Mouse (Mus musculus) embryonic facial prominence, embryonic 14.5 days (tissue): ENCODE results near the gene Il9. TPM values are rescaled to one million over a fixed set of nuclear protein-coding genes. Genes with fewer than 3 reads are reported as not detected.

ENCODE experiments used
- ATAC-seq: fragments of 200-750 bp; cut with Nextera tagmentation; 2 replicates; pipeline ENCODE4 v1.8.0; 2017; ENCODE audit warnings: low read depth, moderate number of reproducible peaks, moderate TSS enrichment
- DNase-seq: peaks from one replicate; pipeline ENCODE4 v3.0.0-alpha.2; 2015; ENCODE audit warnings: low spot score
- H3K27ac ChIP-seq: fragments of 300-500 bp; sonication (generic); replicated peaks from 2 replicates; pipeline ENCODE4 v1.5.1; 2014; ENCODE audit warnings: low read depth, mild to moderate bottlenecking, low read length, moderate library complexity
- H3K27me3 ChIP-seq: fragments of 300-500 bp; sonication (generic); replicated peaks from 2 replicates; pipeline ENCODE4 v1.6.1; 2014; ENCODE audit warnings: low read length; ENCODE audit not compliant: control insufficient read depth, insufficient read depth
- H3K36me3 ChIP-seq: fragments of 300-500 bp; sonication (generic); 2 replicates; pipeline ENCODE4 v1.6.1; 2014; ENCODE audit warnings: low read length, mixed read lengths; ENCODE audit not compliant: control insufficient read depth, insufficient read depth
- H3K4me1 ChIP-seq: fragments of 300-500 bp; sonication (generic); 2 replicates; pipeline ENCODE4 v1.6.1; 2014; ENCODE audit warnings: antibody characterized with exemption, low read length; ENCODE audit not compliant: control insufficient read depth, insufficient read depth
- H3K4me2 ChIP-seq: fragments of 300-500 bp; sonication (generic); 2 replicates; pipeline ENCODE4 v1.6.1; 2014; ENCODE audit warnings: low read depth, mild to moderate bottlenecking, low read length, moderate library complexity, mixed read lengths
- H3K4me3 ChIP-seq: fragments of 300-500 bp; sonication (generic); 2 replicates; pipeline ENCODE4 v1.5.1; 2014; ENCODE audit warnings: low read depth, mild to moderate bottlenecking, low read length
- H3K9ac ChIP-seq: fragments of 300-500 bp; sonication (generic); 2 replicates; pipeline ENCODE4 v1.6.1; 2014; ENCODE audit warnings: low read depth, mild to moderate bottlenecking, low read length, moderate library complexity, mixed read lengths
- H3K9me3 ChIP-seq: fragments of 300-500 bp; sonication (generic); 2 replicates; pipeline ENCODE4 v1.6.1; 2016; ENCODE audit warnings: low read length; ENCODE audit not compliant: control insufficient read depth
- WGBS: fragments of 180-500 bp; shearing (Covaris S2); extraction: QIAGEN DNeasy Blood & Tissue Kit; methylation state at CpG from one replicate; pipeline ENCODE4 v1.1.7; 2014; 5-methylcytosine and 5-hydroxymethylcytosine counted together
- polyA plus RNA-seq: library from polyadenylated mRNA; unstranded; fragments of >200 nt; fragmentation: Nextera tagmentation; extraction: Ambion mirVana; gene quantifications from 2 replicates; pipeline ENCODE4 v1.2.1, GENCODE M21; 2014

The Il9 gene
- polyA plus RNA-seq, 1 experiment from 2014 or later, result not detected

DNA sequence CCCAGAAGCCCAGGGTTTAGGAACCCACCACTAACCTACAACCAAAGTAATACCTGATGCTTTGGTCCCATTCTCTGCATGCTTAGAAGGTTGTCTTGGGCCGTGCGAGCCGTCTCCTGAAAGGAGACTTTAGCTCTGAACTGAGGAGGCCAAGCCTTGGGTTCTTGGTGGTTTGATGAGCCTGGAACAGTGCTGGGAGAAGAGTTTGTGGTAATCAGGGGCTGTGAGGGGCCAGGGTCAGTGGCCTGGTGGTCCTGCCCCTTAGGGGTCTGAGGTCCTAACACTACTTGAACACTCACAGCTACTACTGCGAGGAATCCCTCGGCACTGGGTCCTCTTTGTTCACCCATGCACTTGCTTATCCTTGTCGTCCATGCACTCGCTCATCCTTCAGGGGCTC, 14.3 kb downstream of the Il9 start:
- no peaks in the 10 kb centered on the region for H3K9me3 ChIP-seq
- no peaks in the 10 kb centered on the region for H3K4me1 ChIP-seq
- no peaks in the 10 kb centered on the region for H3K27me3 ChIP-seq
- no peak overlapping the region for H3K4me2 ChIP-seq
- H3K27ac ChIP-seq, result no peak overlapping the region
- ATAC-seq, result no peak
- H3K4me3 ChIP-seq, result no peak overlapping the region
- no peak overlapping the region for H3K9ac ChIP-seq
- DNase-seq, result no peak
- H3K36me3 ChIP-seq, result no peaks in the 10 kb centered on the region
- 91% methylated on average over 7 of the region's 7 CpGs for WGBS

DNA sequence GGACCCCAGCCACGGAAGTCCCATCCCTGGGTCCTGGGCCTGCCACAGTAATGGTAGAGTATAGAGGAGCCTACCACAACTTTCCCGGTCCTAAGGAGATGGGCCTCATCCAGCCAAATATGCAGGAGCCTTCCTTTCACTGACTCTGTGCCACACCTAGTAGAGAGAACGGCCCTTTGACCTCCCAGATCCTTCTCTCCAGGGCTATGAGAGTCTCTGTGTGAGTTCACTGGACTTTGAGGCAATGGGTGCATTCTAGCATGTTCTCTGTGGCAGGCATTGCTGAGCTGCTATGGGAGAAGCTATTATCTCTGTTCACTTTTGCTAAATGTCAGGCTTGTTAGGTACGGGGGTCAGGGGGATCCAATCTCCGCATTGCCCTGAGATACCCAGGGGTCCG, 18.3 kb downstream of the Il9 start:
- WGBS, result 66% methylated on average over 6 of the region's 6 CpGs
- Histone ChIP-seq H3K4me2 (no peak overlapping the region), H3K9me3 (no peaks in the 10 kb centered on the region), H3K27ac (no peak overlapping the region), H3K9ac (no peak overlapping the region), H3K36me3 (no peaks in the 10 kb centered on the region), H3K4me1 (no peaks in the 10 kb centered on the region), H3K27me3 (no peaks in the 10 kb centered on the region), H3K4me3 (no peak overlapping the region)
- DNase-seq (no peak), ATAC-seq (no peak)

DNA sequence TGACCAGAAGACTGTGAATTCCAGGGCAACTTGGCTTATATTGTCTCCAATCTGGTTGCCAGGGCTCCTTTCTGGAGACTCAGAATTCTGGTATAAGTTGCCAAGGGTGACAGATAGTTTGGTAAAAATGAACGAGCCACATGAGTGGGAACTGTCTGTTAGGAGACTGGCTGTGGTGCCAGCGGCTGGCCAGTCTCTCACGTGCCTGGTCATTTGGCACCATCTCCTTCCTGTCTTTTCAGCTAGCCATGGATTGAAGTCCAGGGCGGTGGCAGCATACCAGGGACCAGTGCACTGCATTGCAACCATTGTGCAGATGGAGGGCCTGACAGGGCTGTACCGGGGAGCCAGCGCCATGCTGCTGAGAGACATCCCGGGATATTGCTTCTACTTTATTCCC, 18.8 kb downstream of the Il9 start:
- Histone ChIP-seq H3K27me3 (no peaks in the 10 kb centered on the region; the same call in 1 of the 2 replicates), H3K9ac (no peak overlapping the region), H3K4me2 (no peak overlapping the region), H3K9me3 (no peaks in the 10 kb centered on the region), H3K4me1 (no peaks in the 10 kb centered on the region), H3K36me3 (no peaks in the 10 kb centered on the region), H3K27ac (no peak overlapping the region), H3K4me3 (no peak overlapping the region)
- DNase-seq (no peak), ATAC-seq (no peak)
- 90% methylated on average over 7 of the region's 7 CpGs for WGBS

DNA sequence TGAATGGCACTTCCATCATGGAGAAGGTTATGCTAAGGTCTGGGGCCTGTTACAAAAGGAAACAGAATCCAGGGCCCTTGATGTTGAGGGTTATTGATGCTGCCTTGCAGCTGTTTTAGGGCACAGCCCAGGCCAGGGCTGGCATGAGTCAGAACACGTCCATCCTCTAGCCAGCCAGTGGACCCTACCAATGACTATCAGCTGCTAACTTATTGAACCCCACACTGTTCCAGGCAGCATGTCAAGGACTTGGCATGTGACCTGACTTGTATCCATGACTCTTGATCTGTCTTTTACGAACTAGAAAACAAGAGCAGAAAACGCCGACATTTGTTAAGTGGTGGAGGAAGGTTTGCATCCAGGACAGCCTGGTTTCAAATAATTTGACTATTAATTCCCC, 19.3 kb downstream of the Il9 start:
- Histone ChIP-seq H3K4me1 (peaks cover 1% of the 10 kb centered on the region; the same call in 1 of the 2 replicates), H3K36me3 (no peaks in the 10 kb centered on the region), H3K9ac (no peak overlapping the region), H3K9me3 (no peaks in the 10 kb centered on the region), H3K4me2 (no peak overlapping the region), H3K27ac (no peak overlapping the region), H3K27me3 (no peaks in the 10 kb centered on the region; the same call in 1 of the 2 replicates), H3K4me3 (no peak overlapping the region)
- ATAC-seq, result no peak
- 88% methylated on average over 4 of the region's 4 CpGs for WGBS
- no peak for DNase-seq

DNA sequence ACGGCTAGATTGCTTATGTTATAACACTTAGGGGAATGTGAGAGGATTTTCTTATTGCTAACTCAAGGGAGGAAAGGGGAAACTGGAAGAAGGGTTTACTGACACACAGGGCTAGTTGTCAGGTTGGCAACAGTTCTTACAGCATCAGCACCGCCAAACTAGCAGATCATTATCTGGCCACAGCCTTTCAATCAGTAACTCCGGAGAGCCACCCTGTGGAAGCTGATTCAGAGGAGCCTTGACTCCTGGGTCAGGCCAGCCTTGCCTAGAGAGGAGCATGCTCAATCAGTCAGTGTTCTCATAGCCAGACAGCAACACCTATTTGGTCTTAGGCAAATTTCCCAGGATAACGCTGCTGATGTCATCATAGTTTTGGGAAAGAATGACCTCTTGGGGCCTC, 20.6 kb downstream of the Il9 start:
- Histone ChIP-seq H3K27me3 (no peaks in the 10 kb centered on the region; the same call in 1 of the 2 replicates), H3K27ac (no peak overlapping the region), H3K9me3 (no peaks in the 10 kb centered on the region), H3K9ac (no peak overlapping the region), H3K4me1 (peaks cover 6% of the 10 kb centered on the region; the same call in 1 of the 2 replicates), H3K4me3 (no peak overlapping the region), H3K4me2 (no peak overlapping the region), H3K36me3 (no peaks in the 10 kb centered on the region)
- DNase-seq (no peak), ATAC-seq (no peak)
- WGBS, result 77% methylated on average over 4 of the region's 4 CpGs

DNA sequence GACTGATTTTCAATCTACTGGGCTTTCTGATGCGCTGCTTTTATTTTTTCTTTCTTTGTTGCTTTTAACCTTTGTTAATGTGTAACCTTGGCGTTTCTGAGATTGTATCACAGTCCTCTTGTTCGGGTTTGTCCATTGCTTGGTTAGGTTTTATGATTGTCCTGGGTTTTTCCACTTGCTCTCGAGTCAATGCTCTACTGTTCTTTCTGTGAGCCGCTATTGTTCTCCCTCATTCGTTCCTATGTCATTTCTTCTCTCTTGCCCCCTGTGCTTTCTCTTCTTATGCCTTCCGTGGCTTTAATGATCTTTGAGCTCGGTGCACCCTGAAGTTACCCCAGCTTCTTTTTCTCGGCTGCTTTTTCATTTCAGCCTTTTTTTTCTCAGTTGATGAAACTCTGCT, 24.0 kb downstream of the Il9 start:
- Histone ChIP-seq H3K9me3 (no peaks in the 10 kb centered on the region), H3K27ac (no peak overlapping the region), H3K4me3 (no peak overlapping the region), H3K4me2 (no peak overlapping the region), H3K9ac (no peak overlapping the region), H3K27me3 (no peaks in the 10 kb centered on the region; the same call in 1 of the 2 replicates), H3K36me3 (no peaks in the 10 kb centered on the region), H3K4me1 (peaks cover 6% of the 10 kb centered on the region; the same call in 1 of the 2 replicates)
- ATAC-seq (no peak), DNase-seq (no peak)
- 35% methylated on average over 9 of the region's 9 CpGs for WGBS

DNA sequence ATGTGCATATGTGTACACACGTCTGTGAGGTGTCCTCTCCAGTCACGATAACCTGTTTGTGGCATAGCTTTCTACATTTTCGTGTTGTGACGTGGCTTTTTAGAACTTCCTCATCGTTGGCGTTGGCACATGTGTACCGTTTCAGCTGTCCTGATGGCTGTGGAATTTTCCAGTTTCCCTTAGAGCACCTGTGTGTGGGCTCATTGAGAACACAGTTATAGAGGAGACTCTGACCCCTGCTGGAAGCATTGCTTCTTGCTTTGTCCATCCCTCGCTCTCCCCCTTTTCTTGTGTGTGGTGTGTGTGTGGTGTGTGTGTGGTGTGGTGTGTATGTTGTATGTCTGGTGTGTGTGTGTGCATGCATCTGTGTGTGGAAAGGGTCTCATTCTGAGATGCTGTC, 32.0 kb downstream of the Il9 start:
- Histone ChIP-seq H3K4me1 (no peaks in the 10 kb centered on the region), H3K36me3 (no peaks in the 10 kb centered on the region), H3K27ac (no peak overlapping the region), H3K4me3 (no peak overlapping the region), H3K9ac (no peak overlapping the region), H3K4me2 (no peak overlapping the region), H3K27me3 (no peaks in the 10 kb centered on the region), H3K9me3 (no peaks in the 10 kb centered on the region)
- 67% methylated on average over 8 of the region's 8 CpGs for WGBS
- ATAC-seq (no peak), DNase-seq (peak; percentile 14)

- DNase-seq (peak; percentile 72), ATAC-seq (no peak)
- no peaks in the 10 kb centered on the region for H3K9me3 ChIP-seq
These were observed 32.6 kb downstream of the Il9 start for GRCm38 (mm10) chr13:56449239-56450030.

DNA sequence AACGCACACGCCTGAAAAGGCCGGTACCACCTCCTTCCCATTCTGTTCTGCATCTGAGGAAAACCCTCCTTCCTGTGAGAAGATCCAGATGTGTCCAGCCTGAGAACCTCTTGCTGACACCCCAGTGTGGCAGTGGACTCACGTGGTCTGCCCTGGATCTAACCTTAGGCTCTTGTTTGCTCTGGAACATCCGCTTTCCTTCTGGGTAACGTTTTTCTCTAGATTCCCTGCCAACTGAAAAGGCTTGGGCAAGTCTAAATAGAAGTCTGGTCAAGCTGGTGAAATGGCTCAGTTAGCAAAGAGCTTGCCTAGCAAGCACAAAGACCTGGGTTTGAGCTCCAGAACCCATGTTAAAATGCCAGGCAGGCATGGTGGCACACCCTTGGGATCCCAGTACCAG, 37.0 kb downstream of the Il9 start:
- Histone ChIP-seq H3K36me3 (no peaks in the 10 kb centered on the region), H3K9me3 (0 out of 2 replicates have a peak, but pooled peaks cover 5% of the 10 kb centered on the region), H3K27ac (no peak overlapping the region), H3K27me3 (peaks cover 12% of the 10 kb centered on the region), H3K4me1 (no peaks in the 10 kb centered on the region), H3K4me3 (no peak overlapping the region), H3K9ac (no peak overlapping the region), H3K4me2 (no peak overlapping the region)
- ATAC-seq (no peak), DNase-seq (no peak)
- WGBS, result 91% methylated on average over 6 of the region's 6 CpGs

More at GRCm38 (mm10) chr13:56449239-56450030, 32.6 kb downstream of the Il9 start:
- H3K27ac ChIP-seq, result no peak overlapping the region
- H3K36me3 ChIP-seq, result no peaks in the 10 kb centered on the region
- H3K4me2 ChIP-seq, result no peak overlapping the region
- no peak overlapping the region for H3K9ac ChIP-seq
- 69% methylated on average over 10 of the region's 10 CpGs for WGBS
- H3K4me3 ChIP-seq, result no peak overlapping the region
- H3K4me1 ChIP-seq, result no peaks in the 10 kb centered on the region
- H3K27me3 ChIP-seq, result no peaks in the 10 kb centered on the region
